Mouse (Mus musculus) adrenal gland, postnatal 14 days (tissue): ENCODE measurements around the gene Nxf1. TPM values are rescaled to one million over a fixed set of nuclear protein-coding genes. Genes with fewer than 3 reads are reported as not detected.

Experiments
- DNase-seq: peaks from one replicate; pipeline ENCODE4 v3.0.0; 2021; ENCODE audit warnings: mixed read lengths
- total RNA-seq: library from RNA; stranded (reverse); gene quantifications from 2 replicates; pipeline ENCODE4 v1.2.3, GENCODE M21; 2021

Gene Nxf1
- total RNA-seq, 1 experiment from 2014 or later: 110 TPM

DNA sequence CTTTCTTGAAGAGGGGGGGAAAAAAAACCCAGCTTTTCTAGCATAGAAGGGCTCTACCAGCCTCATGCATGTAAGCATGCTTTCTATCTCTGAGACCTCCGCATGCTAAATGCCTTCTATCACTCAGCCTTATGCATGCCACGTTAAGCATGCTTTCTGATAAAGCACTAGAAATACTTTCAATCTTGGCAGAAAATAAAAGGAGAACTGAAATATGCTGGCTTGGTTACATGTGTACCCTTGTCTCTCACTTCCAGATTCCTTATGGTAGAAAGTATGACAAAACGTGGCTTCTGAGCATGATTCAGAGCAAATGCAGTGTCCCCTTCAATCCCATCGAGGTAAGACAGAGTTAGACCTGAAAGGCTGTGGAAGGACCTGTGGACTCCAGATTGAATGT lies 6.4 kb downstream of the Nxf1 start:
- no peak for DNase-seq

DNA sequence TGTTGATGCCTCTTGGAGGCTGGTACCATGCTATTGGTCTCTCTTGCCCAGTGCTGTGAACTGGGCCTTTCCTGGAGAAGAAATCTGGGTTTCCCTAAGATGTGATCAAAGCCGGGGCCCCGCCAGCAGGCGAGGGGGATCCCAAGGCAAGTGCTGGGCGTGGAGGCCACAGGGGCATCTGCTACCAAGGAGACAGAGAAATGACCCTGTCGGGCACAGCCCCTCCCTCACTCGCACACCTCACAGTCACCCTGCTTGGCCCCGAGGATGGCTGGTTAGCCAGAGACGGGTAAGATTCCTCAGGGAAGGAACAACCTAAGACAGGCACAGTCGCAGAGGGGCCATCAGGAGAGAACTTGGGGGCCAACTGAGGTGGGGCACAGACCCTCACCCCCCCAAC lies 8.7 kb downstream of the Nxf1 start:
- no peak for DNase-seq

DNA sequence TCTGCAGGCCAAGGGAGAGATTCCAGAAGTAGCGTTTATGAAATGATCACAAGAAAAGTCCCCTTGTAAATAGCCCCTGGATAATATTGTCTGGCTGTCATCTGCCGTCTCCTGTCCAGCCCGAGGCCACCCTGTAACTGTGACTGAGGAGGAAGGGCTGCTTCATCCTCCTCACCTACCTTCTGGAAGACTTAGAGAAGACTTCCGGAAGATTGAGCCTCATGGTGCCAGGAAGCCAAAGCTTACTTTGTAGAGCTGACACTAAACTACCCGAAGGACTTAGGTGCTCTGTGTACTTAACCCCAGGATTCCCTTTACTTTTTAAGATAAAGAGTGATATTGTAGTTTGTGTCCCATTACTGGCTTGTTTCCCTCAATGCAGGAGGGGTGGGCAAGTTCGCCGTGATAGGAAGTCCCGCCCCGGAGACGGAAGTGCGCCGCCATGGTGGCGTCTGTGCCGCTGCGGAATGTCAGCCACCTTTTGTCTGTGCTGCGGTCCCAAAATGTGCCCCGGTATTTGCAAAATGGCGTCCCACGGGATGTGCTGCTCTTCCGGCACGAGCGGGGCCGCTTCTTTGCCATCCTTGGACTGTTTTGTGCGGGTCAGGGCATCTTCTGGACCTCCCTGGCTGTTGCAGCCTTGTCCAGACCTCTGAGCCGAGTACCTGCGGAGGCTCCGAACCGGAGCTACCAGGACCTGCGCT lies 13.8 kb downstream of the Nxf1 start, which contains the start of gene Tmem223:
Gene Tmem223 (plus strand): TSS at position 430 of the 704 bp plus-strand sequence.
- peak; percentile 93 for DNase-seq

DNA sequence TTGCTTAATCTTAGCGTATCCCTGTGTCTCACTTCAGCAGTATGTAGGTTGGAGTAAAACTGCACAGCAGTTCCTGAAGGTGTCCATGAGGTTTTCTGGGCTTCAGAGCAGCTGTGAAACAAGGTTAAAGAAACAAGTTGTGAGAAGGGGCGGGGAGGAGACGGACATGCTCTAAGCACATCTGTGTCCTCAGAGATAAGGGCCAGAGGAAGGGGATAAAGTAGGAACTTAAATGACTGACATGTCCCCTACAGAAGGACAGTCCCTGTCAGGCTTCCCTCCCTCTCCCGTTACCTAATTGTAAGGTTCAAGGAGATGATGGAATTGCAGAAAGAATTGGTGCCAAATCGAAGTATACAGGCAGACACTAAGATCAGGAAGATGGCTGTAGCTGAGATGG lies 16.1 kb downstream of the Nxf1 start:
- no peak for DNase-seq

DNA sequence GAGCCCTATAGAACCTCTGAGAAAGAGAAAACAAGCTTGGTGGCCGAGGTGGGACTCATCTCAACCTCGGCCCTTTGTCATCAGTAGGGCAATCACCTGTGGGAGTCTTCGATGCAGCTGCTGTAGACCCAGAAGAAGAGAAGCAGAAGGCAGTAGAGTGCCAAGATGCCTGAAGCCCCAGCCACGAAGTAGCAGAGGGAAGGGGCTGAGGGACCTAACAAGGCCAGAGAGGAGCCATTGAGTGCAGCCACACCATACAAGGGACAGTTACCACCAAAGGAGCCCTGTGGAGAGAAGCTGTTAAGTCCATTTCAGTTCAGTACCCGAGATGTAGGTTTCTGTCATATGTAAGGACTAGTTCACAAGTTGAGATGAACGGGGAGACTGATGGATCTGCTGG lies 16.5 kb downstream of the Nxf1 start:
- DNase-seq: no peak

DNA sequence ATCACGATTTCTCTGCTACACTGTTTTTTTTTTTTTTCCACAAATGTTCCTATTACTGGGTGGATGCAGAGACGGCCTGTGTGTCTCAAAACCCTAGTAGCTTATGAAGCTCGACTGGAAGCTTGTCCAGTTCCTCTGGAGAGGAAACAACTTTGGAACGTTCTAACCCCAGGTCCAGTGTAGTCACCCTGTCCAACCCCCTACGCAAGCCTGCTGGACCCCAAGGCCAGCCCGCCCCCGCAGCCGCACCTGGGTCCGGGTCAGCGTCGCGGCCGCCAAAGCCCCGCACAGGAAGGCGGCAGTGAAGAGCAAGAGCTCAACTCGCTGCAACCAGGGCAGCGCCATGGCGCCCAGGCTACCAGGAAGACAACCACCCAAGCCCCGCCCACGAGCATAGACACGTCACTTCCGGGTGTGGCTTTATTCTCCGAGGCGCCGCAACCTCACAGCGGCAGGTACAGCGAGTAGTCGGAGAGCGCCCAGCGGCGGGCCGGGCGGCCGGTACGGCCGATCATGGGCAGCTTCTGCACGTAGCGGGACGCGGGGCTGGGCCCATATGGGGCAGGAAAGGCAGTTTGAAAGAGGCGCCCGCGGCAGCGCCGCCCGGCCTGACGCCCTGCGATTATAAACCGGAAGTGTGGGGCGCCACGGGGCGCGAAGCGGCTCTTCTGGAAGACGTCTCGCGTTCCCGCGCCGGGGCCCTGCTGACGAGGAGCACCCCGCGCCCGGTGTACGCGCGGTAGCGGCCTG lies 17.4 kb downstream of the Nxf1 start, which contains the start of gene Tmem179b:
Gene Tmem179b (minus strand): TSS at position 382 of the 750 bp plus-strand sequence.
- peak; percentile 98 for DNase-seq

DNA sequence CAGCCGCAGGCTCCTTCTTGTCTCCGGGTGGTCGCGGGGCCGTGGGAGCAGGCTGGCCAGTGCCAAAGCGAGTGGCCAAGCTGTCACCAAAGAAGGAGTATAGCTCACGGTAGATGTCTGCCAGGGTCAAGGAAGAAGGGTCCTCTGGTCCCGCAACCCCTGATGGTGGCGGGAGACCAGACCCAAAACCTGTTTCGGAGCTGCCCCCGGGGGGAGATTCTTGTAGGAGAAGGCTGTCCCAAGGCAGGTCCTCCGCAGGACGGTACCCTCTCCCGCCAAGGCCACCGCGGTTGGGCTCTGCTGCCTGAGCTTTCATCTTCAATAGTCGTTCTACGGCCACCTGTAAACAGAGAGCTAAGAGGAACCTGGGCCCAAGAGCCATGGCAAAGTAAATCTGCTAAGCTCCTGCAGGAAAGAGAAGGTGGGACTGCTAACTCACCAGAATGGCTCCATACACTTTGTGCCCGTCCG lies 18.1 kb downstream of the Nxf1 start:
- peak; percentile 66 for DNase-seq

DNA sequence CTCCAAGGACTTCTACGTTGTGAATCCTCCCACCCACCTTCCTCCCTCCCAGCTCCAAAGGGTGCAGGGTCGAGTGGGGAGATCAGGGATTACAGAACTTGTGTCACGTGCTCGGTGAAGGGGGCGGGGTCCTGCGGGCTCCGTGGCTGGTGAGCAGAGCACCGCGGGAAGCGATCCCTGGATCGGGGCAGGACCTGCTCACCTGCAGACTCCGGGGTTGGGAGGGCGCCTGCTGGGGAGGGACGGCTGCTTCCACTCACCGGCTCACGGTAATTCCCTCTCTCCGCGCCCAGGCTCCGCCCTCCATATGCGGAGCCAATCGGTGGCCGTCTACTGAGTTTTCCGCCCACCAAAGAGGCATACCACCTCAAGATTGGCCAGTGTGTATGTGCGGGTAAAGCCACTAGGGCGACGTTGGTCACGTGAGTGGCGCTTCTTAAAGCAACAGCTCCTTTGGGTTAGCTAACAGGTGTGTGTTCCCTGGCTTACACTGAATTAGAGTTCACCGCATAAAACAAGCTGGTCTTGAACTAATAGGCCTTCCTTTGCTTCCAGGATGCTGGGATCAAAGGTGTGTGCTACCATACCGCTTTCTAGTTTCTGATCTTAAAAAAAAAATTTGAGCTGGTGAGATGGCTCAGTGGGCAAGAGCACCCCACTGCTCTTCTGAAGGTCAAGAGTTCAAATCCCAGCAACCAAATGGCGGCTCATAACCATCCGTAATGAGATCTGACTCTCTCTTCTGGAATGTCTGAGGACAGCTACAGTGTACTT lies 29.3 kb downstream of the Nxf1 start, which contains the start of gene Taf6l:
Gene Taf6l (minus strand): TSS at position 410 of the 774 bp plus-strand sequence.
- peak; percentile 94 for DNase-seq

DNA sequence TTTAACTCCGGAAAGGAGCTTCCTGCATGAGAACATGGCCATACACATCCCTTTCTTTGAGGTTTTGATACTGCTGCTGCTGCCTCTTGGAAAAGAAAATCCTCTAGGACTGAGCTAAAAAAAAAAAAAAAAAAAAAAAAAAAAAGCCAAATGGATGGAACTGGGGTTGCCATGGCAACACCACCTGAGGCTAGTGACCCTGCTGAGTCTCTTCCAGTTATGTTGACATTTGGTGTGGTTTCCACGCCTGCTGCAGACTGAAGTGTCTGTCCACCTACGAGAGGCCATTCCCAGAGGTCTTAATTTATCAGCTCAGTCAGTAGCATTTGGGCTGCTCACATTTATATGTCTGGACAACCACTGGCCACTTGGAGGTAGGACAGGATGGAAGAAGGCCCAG lies 31.6 kb downstream of the Nxf1 start:
- no peak for DNase-seq

DNA sequence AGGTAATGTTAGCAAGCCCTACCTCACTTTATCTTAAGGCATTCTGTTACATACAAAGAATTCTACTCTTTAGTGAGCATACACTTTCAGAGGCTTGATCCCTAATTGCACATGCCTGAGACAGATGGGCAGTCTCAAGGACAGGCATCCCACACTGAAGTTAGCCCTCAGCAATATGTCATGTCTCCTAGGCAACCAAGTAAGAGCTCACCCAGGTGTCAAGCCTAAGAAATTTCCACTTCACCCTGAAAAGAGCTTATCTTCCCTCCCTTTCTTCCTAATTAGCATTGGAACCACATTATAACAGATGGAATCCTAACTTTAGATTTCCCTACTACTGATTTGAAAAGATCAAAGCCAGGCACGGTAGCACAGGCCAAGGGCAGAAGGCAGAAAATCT lies 32.3 kb downstream of the Nxf1 start:
- no peak for DNase-seq

DNA sequence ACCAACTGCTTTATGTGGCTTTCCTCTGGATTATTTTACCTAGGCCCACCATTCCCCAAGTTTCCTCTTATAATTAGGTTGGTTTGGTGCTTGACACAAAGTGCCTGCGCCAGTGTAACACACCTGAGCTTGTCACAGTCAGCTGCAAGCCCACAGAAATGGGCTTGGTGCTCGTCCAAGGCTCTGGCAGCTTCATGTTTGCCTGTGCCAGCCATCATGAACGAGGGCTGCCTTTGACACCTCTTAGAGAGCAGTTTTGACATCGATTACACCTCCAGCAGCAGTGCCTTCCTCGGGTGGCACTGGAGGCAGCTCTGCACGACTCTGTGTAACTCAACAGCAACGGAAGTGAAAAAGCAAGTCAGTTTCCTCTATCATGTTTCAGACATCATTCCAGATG lies 33.3 kb downstream of the Nxf1 start:
- DNase-seq: no peak

DNA sequence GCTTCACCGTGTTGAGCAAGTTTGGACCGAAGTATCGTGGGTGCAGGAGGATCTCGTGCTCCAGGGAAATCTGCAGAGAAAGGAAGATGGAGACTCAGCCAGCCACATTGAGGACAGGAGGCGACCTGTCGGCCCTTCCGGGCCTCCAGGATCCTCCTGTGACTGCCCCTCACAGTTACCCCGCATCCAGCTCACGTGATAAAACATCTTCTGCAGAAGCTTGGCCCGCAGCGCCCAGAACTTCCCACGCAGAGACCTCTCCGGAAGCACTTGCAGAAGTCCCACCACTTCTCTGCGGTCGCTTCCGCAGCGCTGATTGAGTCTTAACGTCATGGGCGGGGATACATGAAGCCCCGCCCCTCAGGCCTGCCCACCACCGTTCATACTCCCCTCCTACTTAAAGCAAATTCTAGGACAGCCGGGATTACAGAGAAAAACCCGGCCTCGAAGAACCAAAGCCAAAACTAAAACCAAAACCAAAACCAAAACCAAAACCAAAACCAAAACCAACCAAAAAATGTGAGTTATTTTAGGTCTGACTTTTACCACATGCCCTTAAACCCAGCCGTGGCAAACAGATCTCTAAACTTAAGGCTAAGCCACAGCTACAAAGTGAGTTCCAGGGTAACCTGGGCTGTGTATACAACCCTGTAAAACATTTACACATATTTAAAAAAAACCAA lies 41.5 kb downstream of the Nxf1 start, which contains the start of gene Polr2g:
Gene Polr2g (minus strand): TSS at position 314 of the 683 bp plus-strand sequence.
- DNase-seq: peak; percentile 94

DNA sequence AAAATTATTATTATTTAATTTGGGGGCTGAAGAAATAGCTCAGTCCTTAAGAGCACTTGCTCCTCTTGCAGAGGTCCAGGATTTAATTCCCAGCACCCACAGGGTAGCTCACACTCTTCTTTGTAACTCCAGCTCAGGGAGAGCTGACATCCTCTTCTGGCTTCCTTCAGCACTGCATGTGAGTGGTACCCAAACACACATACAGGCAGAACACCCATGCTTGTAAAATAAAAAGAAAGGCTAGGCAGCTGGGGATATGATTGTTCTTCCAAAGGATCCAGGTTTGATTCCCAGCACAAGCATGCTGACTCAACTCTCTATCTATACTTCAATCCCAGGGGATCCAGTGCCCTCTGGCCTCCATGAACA lies 42.1 kb downstream of the Nxf1 start:
- no peak for DNase-seq

DNA sequence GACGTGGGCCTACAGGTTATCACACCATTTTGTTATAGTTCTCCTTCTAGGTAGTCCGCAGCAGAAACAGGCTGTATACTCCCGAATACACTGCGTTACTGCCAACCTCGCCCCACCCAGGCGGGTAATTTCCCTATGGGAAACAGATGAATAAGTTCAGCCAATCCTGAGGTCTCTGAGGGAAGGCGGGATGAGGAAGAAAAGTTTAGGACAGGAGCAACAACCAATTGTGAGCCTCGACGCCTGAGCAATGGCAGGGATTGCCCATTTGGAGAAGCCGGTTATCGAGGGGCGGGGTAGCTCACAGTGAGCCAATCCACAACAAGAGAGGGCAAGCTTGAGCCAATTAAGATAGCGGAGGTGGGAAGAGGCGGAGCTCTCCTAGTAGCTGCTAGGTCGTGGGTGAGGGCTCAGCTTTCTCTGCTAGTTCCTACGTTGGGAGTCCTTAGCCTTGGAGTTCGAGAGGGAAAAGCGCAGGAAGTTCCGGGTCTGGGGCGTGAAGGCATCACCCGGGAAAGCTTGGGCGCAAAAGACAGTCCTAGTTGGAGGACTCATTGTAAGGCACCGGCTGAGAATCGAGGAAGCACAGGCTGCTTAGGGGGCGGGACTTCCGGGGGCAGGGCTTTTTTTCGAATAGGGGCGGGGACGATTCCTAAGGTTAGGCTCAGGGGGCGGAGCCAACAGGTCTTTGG lies 45.4 kb downstream of the Nxf1 start, which contains the start of gene Zbtb3:
Gene Zbtb3 (plus strand): TSS at position 426 of the 692 bp plus-strand sequence.
- peak; percentile 96 for DNase-seq

DNA sequence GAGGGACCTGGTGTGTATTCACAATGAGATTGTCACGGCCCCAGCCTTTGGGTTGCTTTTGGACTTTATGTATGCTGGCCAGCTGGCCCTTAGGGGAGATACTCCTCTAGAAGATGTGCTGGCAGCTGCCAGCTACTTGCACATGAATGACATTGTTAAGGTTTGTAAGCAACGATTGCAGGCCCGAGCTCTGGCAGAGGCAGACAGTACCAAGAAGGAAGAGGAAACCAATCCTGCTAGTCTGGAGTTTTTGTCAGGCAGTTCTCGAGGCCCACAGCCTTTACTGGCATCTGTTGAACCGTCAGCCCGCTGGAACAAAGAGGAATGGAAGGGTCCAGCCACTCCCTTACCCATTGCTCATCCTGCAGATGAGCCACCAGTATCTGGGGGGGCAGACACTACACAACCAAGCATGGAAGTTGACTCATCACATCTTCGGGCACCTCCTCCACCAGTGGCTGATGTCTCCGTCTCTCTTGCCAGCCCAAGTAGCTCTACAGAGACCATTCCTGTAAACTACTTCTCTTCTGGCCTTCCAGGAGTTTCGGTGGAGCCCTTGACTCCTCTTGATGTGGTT lies 46.4 kb downstream of the Nxf1 start:
- no peak for DNase-seq

DNA sequence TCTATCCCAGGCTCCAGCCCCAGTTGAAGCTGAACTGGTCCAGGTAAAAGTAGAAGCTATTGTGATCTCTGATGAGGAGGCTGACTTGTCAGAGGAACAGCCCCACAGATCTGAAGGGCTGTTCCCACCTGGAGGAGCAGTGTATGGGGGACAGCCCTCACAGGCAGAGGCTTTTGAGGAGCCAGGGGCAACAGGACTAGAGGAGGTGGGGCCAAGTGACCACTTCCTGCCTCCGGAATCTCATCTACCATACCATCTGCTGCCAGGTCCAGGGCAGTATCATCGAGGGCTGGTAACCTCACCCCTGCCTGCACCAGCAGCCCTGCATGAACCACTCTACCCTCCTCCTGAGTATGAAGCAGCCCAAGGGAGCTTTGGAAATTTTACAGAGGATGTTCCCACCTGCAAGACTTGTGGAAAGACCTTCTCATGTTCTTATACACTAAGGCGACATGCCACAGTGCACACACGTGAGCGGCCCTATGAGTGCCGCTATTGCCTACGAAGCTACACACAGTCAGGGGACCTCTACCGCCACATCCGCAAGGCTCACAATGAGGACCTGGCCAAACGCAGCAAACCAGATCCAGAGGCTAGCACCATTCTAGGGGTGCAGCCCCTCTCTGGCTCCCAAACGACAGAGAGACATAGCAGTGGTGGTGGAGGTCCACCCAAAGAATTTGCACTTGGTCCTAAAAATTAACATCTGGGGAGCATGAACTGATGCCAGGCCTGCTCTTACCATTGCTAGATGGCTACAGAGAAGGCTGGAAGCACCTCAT lies 47.2 kb downstream of the Nxf1 start:
- DNase-seq: no peak

DNA sequence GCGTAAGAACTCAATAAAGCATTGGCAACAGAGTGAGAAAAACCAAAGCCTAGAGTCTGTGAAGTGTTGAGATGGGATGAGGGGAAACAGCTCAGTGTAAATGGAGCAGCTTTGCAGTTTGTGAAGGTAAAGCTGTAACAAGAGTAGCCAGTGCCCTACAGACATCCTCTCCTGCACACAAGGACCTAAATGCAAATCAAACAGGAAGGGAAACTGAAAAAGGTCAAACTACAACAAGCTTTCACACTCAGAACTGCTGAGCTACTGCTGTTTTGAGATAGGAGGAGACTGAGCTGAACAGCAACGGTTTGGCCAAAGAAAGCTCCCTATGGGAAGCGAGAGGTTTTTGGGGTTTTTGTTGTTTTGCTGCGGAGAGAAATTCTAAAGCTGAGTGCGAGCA lies 49.9 kb downstream of the Nxf1 start:
- no peak for DNase-seq

DNA sequence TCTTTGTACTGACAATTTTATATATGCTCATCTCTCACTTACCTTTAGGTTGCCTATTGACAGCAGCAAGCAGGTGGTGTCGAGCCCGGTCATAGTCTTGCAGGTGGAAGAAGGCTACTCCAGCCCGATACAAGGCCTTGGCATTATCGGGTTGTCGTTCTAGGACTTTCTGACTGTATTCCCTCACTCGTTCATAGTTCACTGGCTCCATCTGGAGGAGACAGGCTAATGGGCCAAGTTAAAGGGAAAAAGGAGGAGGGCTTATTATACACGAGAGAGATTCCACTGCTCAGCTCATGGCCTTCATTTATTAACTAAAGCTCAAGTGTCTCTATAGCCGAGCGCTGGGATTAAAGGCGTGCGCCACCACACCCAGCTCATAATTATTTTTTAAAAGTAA lies 58.9 kb downstream of the Nxf1 start:
- peak; percentile 44 for DNase-seq

DNA sequence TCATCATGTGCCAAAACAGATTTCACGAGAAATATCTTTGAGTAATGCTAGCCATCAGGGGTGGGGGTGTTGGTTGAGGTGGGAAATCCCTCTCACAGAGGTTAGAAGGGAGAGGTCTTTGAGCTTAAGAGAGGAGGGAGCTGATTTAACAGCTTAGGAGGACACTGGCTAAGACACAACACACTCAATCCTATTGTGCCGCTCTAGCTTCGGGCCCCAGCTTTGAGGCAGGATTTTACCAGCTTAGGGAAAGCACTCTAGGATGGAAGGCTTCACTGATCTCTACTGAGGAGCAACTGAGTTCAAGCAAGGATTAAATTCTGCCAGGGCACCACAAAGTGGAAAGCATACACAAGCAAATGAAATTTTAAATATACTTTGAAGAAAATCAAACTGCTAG lies 60.1 kb downstream of the Nxf1 start:
- DNase-seq: no peak

DNA sequence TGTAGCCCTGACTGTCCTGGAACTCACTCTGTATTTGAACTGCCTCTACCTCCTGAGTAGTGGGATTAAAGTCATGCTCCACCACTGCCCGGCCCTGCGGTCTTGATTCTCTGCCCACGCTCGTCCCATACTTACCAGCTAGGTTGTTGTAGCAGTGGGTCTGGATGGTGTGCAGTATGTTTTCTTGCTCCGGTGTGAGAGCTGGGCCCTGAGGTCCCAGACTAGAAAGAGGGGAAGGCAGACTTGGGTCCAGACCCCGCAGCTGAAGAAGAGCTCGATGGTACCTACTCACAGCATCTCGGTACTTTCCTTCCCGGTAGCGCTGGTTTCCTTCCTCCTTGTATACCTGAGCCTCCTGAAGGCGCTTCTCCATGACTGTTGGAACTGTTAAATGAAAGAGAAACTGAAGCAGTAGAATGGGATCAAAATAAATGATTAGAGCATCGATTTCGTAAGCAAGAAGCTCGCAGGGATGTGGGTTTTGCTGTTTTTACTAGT lies 61.5 kb downstream of the Nxf1 start:
- no peak for DNase-seq
